Mouse (Mus musculus) stomach, postnatal 0 days (tissue): ENCODE measurements around the gene Shmt1. TPM values are rescaled to one million over a fixed set of nuclear protein-coding genes. Genes with fewer than 3 reads are reported as not detected.

ENCODE experiments used
- ATAC-seq: fragments of 200-750 bp; cut with Nextera tagmentation; 2 replicates; pipeline ENCODE4 v1.8.0; 2017; ENCODE audit not compliant: low FRiP score, low TSS enrichment
- DNase-seq: peaks from one replicate; pipeline ENCODE4 v3.0.0-alpha.2; 2016; ENCODE audit warnings: low spot score
- H3K27ac ChIP-seq: fragments of 300-500 bp; sonication (generic); replicated peaks from 2 replicates; pipeline ENCODE4 v1.5.1; 2014; ENCODE audit warnings: mild to moderate bottlenecking, control low read depth
- H3K27me3 ChIP-seq: fragments of 300-500 bp; sonication (generic); 2 replicates; pipeline ENCODE4 v1.6.1; 2014; ENCODE audit warnings: low read length; ENCODE audit not compliant: control insufficient read depth, insufficient read depth
- H3K36me3 ChIP-seq: fragments of 300-500 bp; sonication (generic); 2 replicates; pipeline ENCODE4 v1.6.1; 2014; ENCODE audit warnings: low read length, mixed read lengths; ENCODE audit not compliant: control insufficient read depth, insufficient read depth
- H3K4me1 ChIP-seq: fragments of 300-500 bp; sonication (generic); replicated peaks from 2 replicates; pipeline ENCODE4 v1.6.1; 2014; ENCODE audit warnings: antibody characterized with exemption; ENCODE audit not compliant: control insufficient read depth, insufficient read depth
- H3K4me2 ChIP-seq: fragments of 300-500 bp; sonication (generic); replicated peaks from 2 replicates; pipeline ENCODE4 v1.6.1; 2014; ENCODE audit warnings: low read depth, mild to moderate bottlenecking, control low read depth, moderate library complexity
- H3K4me3 ChIP-seq: fragments of 300-500 bp; sonication (generic); 2 replicates; pipeline ENCODE4 v1.5.1; 2014; ENCODE audit warnings: low read depth, low read length, control low read depth
- H3K9ac ChIP-seq: fragments of 300-500 bp; sonication (generic); 2 replicates; pipeline ENCODE4 v1.6.1; 2014; ENCODE audit warnings: mild to moderate bottlenecking, low read length, control low read depth, mixed read lengths
- H3K9me3 ChIP-seq: fragments of 300-500 bp; sonication (generic); 2 replicates; pipeline ENCODE4 v1.6.1; 2016; ENCODE audit warnings: low read length; ENCODE audit not compliant: control insufficient read depth
- CTCF ChIP-seq: IDR thresholded peaks from 2 replicates; pipeline ENCODE4 v1.5.1; 2016; ENCODE audit warnings: antibody characterized with exemption, low read depth, mild to moderate bottlenecking, moderate library complexity
- EP300 ChIP-seq: optimal IDR thresholded peaks from 2 replicates; pipeline ENCODE3; 2016; ENCODE audit warnings: antibody characterized with exemption
- WGBS: fragments of 180-500 bp; shearing (Covaris S2); extraction: QIAGEN DNeasy Blood & Tissue Kit; methylation state at CpG from one replicate; pipeline ENCODE4 v1.1.7; 2014; 5-methylcytosine and 5-hydroxymethylcytosine counted together
- polyA plus RNA-seq: library from polyadenylated mRNA; unstranded; fragments of >200 nt; fragmentation: Nextera tagmentation; extraction: Ambion mirVana; gene quantifications from 2 replicates; pipeline ENCODE4 v1.2.1, GENCODE M21; 2015

Gene Shmt1
- polyA plus RNA-seq, 1 experiment from 2014 or later = 29.1 TPM

GRCm38 (mm10) chr11:60766969-60767368, 44.5 kb downstream of the Shmt1 start:
- no peaks in the 10 kb centered on the region for H3K4me1 ChIP-seq
- no peak overlapping the region for H3K9ac ChIP-seq
- no peaks in the 10 kb centered on the region for H3K9me3 ChIP-seq
- no peaks in the 10 kb centered on the region for H3K27me3 ChIP-seq
- DNase-seq (no peak), ATAC-seq (no peak)
- no peak for TF ChIP-seq EP300
- TF ChIP-seq CTCF = peak; percentile 48
- no peak overlapping the region for H3K27ac ChIP-seq
- no peak overlapping the region for H3K4me3 ChIP-seq
- H3K36me3 ChIP-seq = no peaks in the 10 kb centered on the region; the same call in 1 of the 2 replicates
- 77% methylated on average over 4 of the region's 4 CpGs for WGBS
- H3K4me2 ChIP-seq = no peak overlapping the region

- H3K27ac ChIP-seq = no peak overlapping the region
- ATAC-seq (no peak), DNase-seq (no peak)
- WGBS = 88% methylated on average over 3 of the region's 3 CpGs
- H3K4me3 ChIP-seq = no peak overlapping the region
- H3K27me3 ChIP-seq = no peaks in the 10 kb centered on the region
- peaks cover 5% of the 10 kb centered on the region; the same call in 1 of the 2 replicates for H3K36me3 ChIP-seq
- no peaks in the 10 kb centered on the region for H3K4me1 ChIP-seq
- H3K9me3 ChIP-seq = no peaks in the 10 kb centered on the region
- H3K4me2 ChIP-seq = no peak overlapping the region
- TF ChIP-seq EP300 (no peak), CTCF (no peak)
- H3K9ac ChIP-seq = no peak overlapping the region
Measured at GRCm38 (mm10) chr11:60761681-60762080, 49.8 kb downstream of the Shmt1 start.

- H3K36me3 ChIP-seq = peaks cover 23% of the 10 kb centered on the region
- no peaks in the 10 kb centered on the region for H3K9me3 ChIP-seq
- no peak overlapping the region for H3K9ac ChIP-seq
Measured at GRCm38 (mm10) chr11:60755570-60755969, 55.9 kb downstream of the Shmt1 start.

DNA sequence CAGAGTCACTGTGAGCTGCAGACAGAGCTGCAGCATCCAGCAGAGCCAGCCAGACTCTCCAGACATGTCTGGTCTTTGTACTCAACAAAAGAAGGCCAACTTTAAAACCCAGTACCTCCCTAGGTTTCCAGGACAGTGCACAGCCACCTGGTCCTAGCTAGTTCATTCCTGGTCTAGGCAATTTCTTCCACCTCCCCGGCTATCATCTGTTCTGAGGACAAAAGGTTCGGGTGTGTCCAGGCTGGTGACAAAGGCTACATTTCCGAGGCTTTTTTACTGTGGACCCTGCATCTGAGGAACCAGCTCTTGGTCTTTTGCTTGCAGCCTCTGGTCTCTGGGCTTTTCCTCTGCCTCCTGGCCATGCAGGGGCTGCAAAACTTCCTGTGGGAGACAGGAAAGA, 71.2 kb downstream of the Shmt1 start:
- WGBS = 56% methylated on average over 3 of the region's 3 CpGs
- H3K4me3 ChIP-seq = no peak overlapping the region
- DNase-seq (no peak), ATAC-seq (no peak)
- H3K9me3 ChIP-seq = no peaks in the 10 kb centered on the region
- H3K4me2 ChIP-seq = no peak overlapping the region
- no peaks in the 10 kb centered on the region for H3K4me1 ChIP-seq
- no peak for TF ChIP-seq EP300
- no peak for TF ChIP-seq CTCF
- H3K9ac ChIP-seq = no peak overlapping the region
- no peak overlapping the region for H3K27ac ChIP-seq
- no peaks in the 10 kb centered on the region for H3K27me3 ChIP-seq
- H3K36me3 ChIP-seq = peaks cover 12% of the 10 kb centered on the region

More at GRCm38 (mm10) chr11:60755570-60755969, 55.9 kb downstream of the Shmt1 start:
- H3K27me3 ChIP-seq = no peaks in the 10 kb centered on the region
- ATAC-seq (no peak), DNase-seq (no peak)
- 86% methylated on average over 7 of the region's 7 CpGs for WGBS
- H3K4me1 ChIP-seq = no peaks in the 10 kb centered on the region
- no peak overlapping the region for H3K27ac ChIP-seq
- TF ChIP-seq EP300 = no peak
- TF ChIP-seq CTCF = no peak
- no peak overlapping the region for H3K4me3 ChIP-seq
- H3K4me2 ChIP-seq = no peak overlapping the region

Other genes with a start within 250 kb of the Shmt1 start
- 13.6 and 14.4 TPM in 2 replicates for gene Llgl1, start 112.0 kb downstream of the Shmt1 start, polyA plus RNA-seq
- gene Flii, start 84.5 kb downstream of the Shmt1 start, polyA plus RNA-seq = 51.1 and 54.1 TPM in 2 replicates
- 8.5 and 9.8 TPM in 2 replicates for gene Mief2, start 83.3 kb downstream of the Shmt1 start, polyA plus RNA-seq
- gene Top3a, start 34.4 kb downstream of the Shmt1 start, polyA plus RNA-seq = 4.3 and 4.7 TPM in 2 replicates
- 1.7 and 1.9 TPM in 2 replicates for gene Smcr8, start 34.2 kb downstream of the Shmt1 start, polyA plus RNA-seq
- gene Dhrs7b, start 18.9 kb upstream of the Shmt1 start, polyA plus RNA-seq = 28.0 and 28.1 TPM in 2 replicates
- gene Tmem11, start 67.6 kb upstream of the Shmt1 start, polyA plus RNA-seq = 39.8 and 42.1 TPM in 2 replicates
- gene Natd1, start 103.0 kb upstream of the Shmt1 start, polyA plus RNA-seq = 6.7 and 8.3 TPM in 2 replicates
- gene Map2k3, start 120.3 kb upstream of the Shmt1 start, polyA plus RNA-seq = 105 and 108 TPM in 2 replicates
- 0.59 and 0.77 TPM in 2 replicates for gene Kcnj12, start 210.8 kb upstream of the Shmt1 start, polyA plus RNA-seq